Mouse (Mus musculus) megakaryocyte progenitor cell, adult 5-6 weeks (primary cell): ENCODE data around the gene Olr1. TPM values are rescaled to one million over a fixed set of nuclear protein-coding genes. Genes with fewer than 3 reads are reported as not detected.

Experiments used
- ATAC-seq: replicated peaks from 2 replicates; pipeline ENCODE4 v1.8.0; 2016; ENCODE audit warnings: mild to moderate bottlenecking, moderate TSS enrichment, inconsistent platforms; ENCODE audit not compliant: poor library complexity
- total RNA-seq, 2 experiments: library from RNA; stranded (forward) in 1 of 2; stranded (reverse) in 1 of 2; fragments of 157-497, 149-512 nt in 1 of 2; fragments of 200-1000 nt in 1 of 2; gene quantifications; 2 replicates each; pipeline versions ENCODE4 v1.2.3 to v1.2.4; 2015 to 2017

Gene Olr1
- total RNA-seq, 2 experiments from 2014 or later: 17.3 to 31.6 TPM

GRCm38 (mm10) chr6:129512868-129513267 is 5.9 kb upstream of the Olr1 start:
- ATAC-seq: no peak

- no peak for ATAC-seq
Measured at GRCm38 (mm10) chr6:129512367-129512766, 5.4 kb upstream of the Olr1 start, which contains the start of gene Tmem52b. Gene Tmem52b, plus strand, starts transcription at chr6:129512555.

GRCm38 (mm10) chr6:129510120-129510911 is 3.4 kb upstream of the Olr1 start:
- ATAC-seq: no peak

- ATAC-seq: no peak
Measured at GRCm38 (mm10) chr6:129503471-129503870, 3.5 kb downstream of the Olr1 start.

GRCm38 (mm10) chr6:129499516-129499915 is 7.4 kb downstream of the Olr1 start:
- peak; percentile 51 for ATAC-seq

GRCm38 (mm10) chr6:129497345-129498218 is 9.4 kb downstream of the Olr1 start:
- ATAC-seq: peak; percentile 75

GRCm38 (mm10) chr6:129494924-129495323 is 12.0 kb downstream of the Olr1 start:
- ATAC-seq: peak; percentile 86

GRCm38 (mm10) chr6:129480089-129480958 is 26.6 kb downstream of the Olr1 start:
- ATAC-seq: no peak

GRCm38 (mm10) chr6:129476404-129477126 is 30.4 kb downstream of the Olr1 start:
- peak; percentile 79 for ATAC-seq

GRCm38 (mm10) chr6:129472627-129473026 is 34.3 kb downstream of the Olr1 start:
- ATAC-seq: peak; percentile 53

- peak; percentile 81 for ATAC-seq
Measured at GRCm38 (mm10) chr6:129471386-129471785, 35.6 kb downstream of the Olr1 start.

- ATAC-seq: peak; percentile 54
Measured at GRCm38 (mm10) chr6:129451411-129452039, 55.4 kb downstream of the Olr1 start, which contains the start of gene Clec1a. Gene Clec1a, minus strand, starts transcription at chr6:129452000.

GRCm38 (mm10) chr6:129449743-129450142 is 57.2 kb downstream of the Olr1 start:
- no peak for ATAC-seq

- ATAC-seq: no peak
Measured at GRCm38 (mm10) chr6:129438033-129438432, 68.9 kb downstream of the Olr1 start.

- ATAC-seq: peak; percentile 51
Measured at GRCm38 (mm10) chr6:129436025-129436424, 70.9 kb downstream of the Olr1 start.
